Comparison of ENCODE assay signal across 8 mouse cellular contexts in genomic region chr13:24938683-24939082, GRCm38 (mm10). TPM values are rescaled to one million over a fixed set of nuclear protein-coding genes. Genes with fewer than 3 reads are reported as not detected.
A peak's percentile ranks its signal among the peaks of the same experiment; 100 is the strongest.
DNase-seq lines count a peak whose midpoint lies in the region; ATAC-seq lines count a peak whose summit lies in the region.

No protein-coding gene starts in this region.

- no peaks in the 10 kb centered on the region for H3K9me3 ChIP-seq in midbrain, embryonic 14.5 days (ENCODE audit: control insufficient read depth, low read length)
- H3K9me3 ChIP-seq in midbrain, embryonic 11.5 days (ENCODE audit: control insufficient read depth, low read length) = no peaks in the 10 kb centered on the region
- no peaks in the 10 kb centered on the region for H3K9me3 ChIP-seq in kidney, embryonic 14.5 days (ENCODE audit: control insufficient read depth, low read length)
- H3K9me3 ChIP-seq in liver, embryonic 11.5 days (ENCODE audit: control insufficient read depth, low read length) = no peaks in the 10 kb centered on the region

- 34% methylated on average over 9 of the region's 9 CpGs for WGBS in midbrain, embryonic 14.5 days
- WGBS in midbrain, embryonic 11.5 days = 30% methylated on average over 9 of the region's 9 CpGs
- 32% methylated on average over 9 of the region's 9 CpGs for WGBS in kidney, embryonic 14.5 days
- 14% methylated on average over 9 of the region's 9 CpGs for WGBS in liver, embryonic 11.5 days

- H3K4me2 ChIP-seq in midbrain, embryonic 14.5 days (ENCODE audit: low read length) = no peak overlapping the region
- H3K4me2 ChIP-seq in midbrain, embryonic 11.5 days = no peak overlapping the region
- no peak overlapping the region for H3K4me2 ChIP-seq in kidney, embryonic 14.5 days (replicated peaks; ENCODE audit: low read depth, low read length)
- H3K4me2 ChIP-seq in liver, embryonic 11.5 days = no peak overlapping the region

- H3K4me1 ChIP-seq in midbrain, embryonic 14.5 days (ENCODE audit: control insufficient read depth, insufficient read depth, low read length) = peaks cover 18% of the 10 kb centered on the region; the same call in 1 of the 2 replicates
- H3K4me1 ChIP-seq in midbrain, embryonic 11.5 days (ENCODE audit: control insufficient read depth, insufficient read depth, low read length) = peaks cover 2% of the 10 kb centered on the region; the same call in 1 of the 2 replicates
- 0 out of 2 replicates have a peak, but pooled peaks cover 8% of the 10 kb centered on the region for H3K4me1 ChIP-seq in kidney, embryonic 14.5 days (ENCODE audit: control insufficient read depth, insufficient read depth, low read length)
- H3K4me1 ChIP-seq in liver, embryonic 11.5 days (replicated peaks; ENCODE audit: control insufficient read depth, insufficient read depth, low read length) = peaks cover 8% of the 10 kb centered on the region

- H3K27me3 ChIP-seq in midbrain, embryonic 14.5 days (ENCODE audit: control insufficient read depth, insufficient read depth, low read length) = no peaks in the 10 kb centered on the region
- no peaks in the 10 kb centered on the region; the same call in 1 of the 2 replicates for H3K27me3 ChIP-seq in midbrain, embryonic 11.5 days (ENCODE audit: control insufficient read depth, insufficient read depth, low read length)
- H3K27me3 ChIP-seq in kidney, embryonic 14.5 days (ENCODE audit: control insufficient read depth, insufficient read depth, low read length) = no peaks in the 10 kb centered on the region
- H3K27me3 ChIP-seq in liver, embryonic 11.5 days (replicated peaks; ENCODE audit: control insufficient read depth, insufficient read depth, low read length) = peaks cover 27% of the 10 kb centered on the region

- H3K36me3 ChIP-seq in midbrain, embryonic 14.5 days (ENCODE audit: control insufficient read depth, insufficient read depth, low read length) = no peaks in the 10 kb centered on the region
- no peaks in the 10 kb centered on the region; the same call in 1 of the 2 replicates for H3K36me3 ChIP-seq in midbrain, embryonic 11.5 days (ENCODE audit: control insufficient read depth, insufficient read depth, low read length)
- no peaks in the 10 kb centered on the region for H3K36me3 ChIP-seq in kidney, embryonic 14.5 days (ENCODE audit: control insufficient read depth, insufficient read depth, low read length)
- no peaks in the 10 kb centered on the region for H3K36me3 ChIP-seq in liver, embryonic 11.5 days (ENCODE audit: control insufficient read depth, insufficient read depth, low read length)

- H3K27ac ChIP-seq in midbrain, embryonic 14.5 days (replicated peaks; ENCODE audit: low read depth, low read length) = no peak overlapping the region
- no peak overlapping the region for H3K27ac ChIP-seq in midbrain, embryonic 11.5 days (ENCODE audit: low read depth, low read length)
- H3K27ac ChIP-seq in kidney, embryonic 14.5 days (ENCODE audit: low read depth, low read length) = no peak overlapping the region
- H3K27ac ChIP-seq in liver, embryonic 11.5 days (ENCODE audit: low read depth, low read length) = no peak overlapping the region

- ATAC-seq in midbrain, embryonic 14.5 days (ENCODE audit: low FRiP score, low TSS enrichment) = no peak
- ATAC-seq in midbrain, embryonic 11.5 days (ENCODE audit: low FRiP score) = no peak
- peak; percentile 14; the same call in 1 of the 2 replicates for ATAC-seq in kidney, embryonic 14.5 days (ENCODE audit: low FRiP score, low TSS enrichment)
- ATAC-seq in liver, embryonic 11.5 days (replicated peaks; ENCODE audit: low FRiP score) = no peak

- no peak overlapping the region for H3K9ac ChIP-seq in midbrain, embryonic 14.5 days (replicated peaks; ENCODE audit: low read length)
- no peak overlapping the region for H3K9ac ChIP-seq in midbrain, embryonic 11.5 days (ENCODE audit: low read length)
- no peak overlapping the region for H3K9ac ChIP-seq in kidney, embryonic 14.5 days (ENCODE audit: low read depth, low read length)
- no peak overlapping the region for H3K9ac ChIP-seq in liver, embryonic 11.5 days (ENCODE audit: low read depth, low read length)

- no peak overlapping the region for H3K4me3 ChIP-seq in midbrain, embryonic 14.5 days (replicated peaks; ENCODE audit: low read depth, low read length)
- H3K4me3 ChIP-seq in midbrain, embryonic 11.5 days (ENCODE audit: low read depth, low read length) = no peak overlapping the region
- H3K4me3 ChIP-seq in kidney, embryonic 14.5 days (ENCODE audit: low read length) = no peak overlapping the region
- H3K4me3 ChIP-seq in liver, embryonic 11.5 days (ENCODE audit: low read depth, low read length) = no peak overlapping the region

- DNase-seq in midbrain, embryonic 14.5 days = peak; percentile 83
- no peak for DNase-seq in midbrain, embryonic 11.5 days (ENCODE audit: low spot score, missing footprints)
- peak; percentile 46 for DNase-seq in c-Kit-positive CD71-positive TER-119-negative erythroid progenitor cells, embryonic 14.5 days (ENCODE audit: low read depth)
- DNase-seq in frontal cortex, postnatal 14 days (ENCODE audit: low spot score in 2 of 2) = peak; percentile 52 to 74
- peak; percentile 48 for DNase-seq in liver, embryonic 11.5 days (ENCODE audit: low spot score)
- peak; percentile 65 for DNase-seq in ovary, postnatal 36 days (ENCODE audit: low spot score)
- DNase-seq in thymus, postnatal 14 days = peak; percentile 65

RNA-seq across cellular contexts. Expression of gene Aldh5a1, which starts 1.2 kb away (rescaled TPM):
- 12.1 and 16.5 TPM in 2 replicates for polyA plus RNA-seq in midbrain, embryonic 14.5 days (2014; fragmentation: Nextera tagmentation; extraction: Ambion mirVana)
- polyA plus RNA-seq in midbrain, embryonic 11.5 days (2014; fragmentation: Nextera tagmentation; extraction: Ambion mirVana) = 8.6 and 9.1 TPM in 2 replicates
- polyA plus RNA-seq in kidney, embryonic 14.5 days (2014; fragmentation: Nextera tagmentation; extraction: Ambion mirVana) = 8.4 and 8.7 TPM in 2 replicates
- 4.0 and 4.3 TPM in 2 replicates for polyA plus RNA-seq in liver, embryonic 11.5 days (2014; fragmentation: Nextera tagmentation; extraction: Ambion mirVana)

RNA-seq across cellular contexts. Expression of gene Gpld1, which starts 4.3 kb away (rescaled TPM):
- 1.3 and 1.5 TPM in 2 replicates for polyA plus RNA-seq in midbrain, embryonic 14.5 days (2014; fragmentation: Nextera tagmentation; extraction: Ambion mirVana)
- 0.23 and 0.47 TPM in 2 replicates for polyA plus RNA-seq in midbrain, embryonic 11.5 days (2014; fragmentation: Nextera tagmentation; extraction: Ambion mirVana)
- 0.39 and 0.74 TPM in 2 replicates for polyA plus RNA-seq in kidney, embryonic 14.5 days (2014; fragmentation: Nextera tagmentation; extraction: Ambion mirVana)
- polyA plus RNA-seq in liver, embryonic 11.5 days (2014; fragmentation: Nextera tagmentation; extraction: Ambion mirVana) = 0.48 and 0.61 TPM in 2 replicates
